Mouse (Mus musculus) spleen, postnatal 4 days (tissue): ENCODE data around the gene Fbxo2.
"Not testable (repeated sequence)": the region's sequence is repeated elsewhere in the genome, so short reads cannot be mapped to it uniquely, and the experiment has no call there.

ENCODE experiments used
- DNase-seq, 2 experiments: peaks; one replicate each; pipeline ENCODE4 v3.0.0; 2022; ENCODE audit warnings: low spot score in 2 of 2

The Fbxo2 gene

GRCm38 (mm10) chr4:148160436-148161390 is at the start of gene Fbxo2, which contains the start of gene Fbxo44:
Gene Fbxo2 (plus strand): TSS chr4:148160621.
Gene Fbxo44 (minus strand): TSS chr4:148160482.
- no peak for DNase-seq

GRCm38 (mm10) chr4:148112519-148112918 is 47.9 kb upstream of the Fbxo2 start:
- no peak for DNase-seq

GRCm38 (mm10) chr4:148114758-148115391 is 45.5 kb upstream of the Fbxo2 start:
- peak; percentile 75 to 90 for DNase-seq

- DNase-seq = no peak
Observed at GRCm38 (mm10) chr4:148115467-148115866, 45.0 kb upstream of the Fbxo2 start.

- no peak for DNase-seq
Observed at GRCm38 (mm10) chr4:148116657-148117056, 43.8 kb upstream of the Fbxo2 start.

- no peak for DNase-seq
Observed at GRCm38 (mm10) chr4:148117392-148117791, 43.0 kb upstream of the Fbxo2 start.

- DNase-seq = not testable (repeated sequence)
Observed at GRCm38 (mm10) chr4:148119578-148119977, 40.8 kb upstream of the Fbxo2 start.

- DNase-seq = no peak
Observed at GRCm38 (mm10) chr4:148120555-148120954, 39.9 kb upstream of the Fbxo2 start.

- DNase-seq = no peak
Observed at GRCm38 (mm10) chr4:148121362-148121761, 39.1 kb upstream of the Fbxo2 start.

GRCm38 (mm10) chr4:148121982-148122693 is 38.3 kb upstream of the Fbxo2 start:
- no peak for DNase-seq

GRCm38 (mm10) chr4:148122694-148123066 is 37.7 kb upstream of the Fbxo2 start:
- no peak for DNase-seq

GRCm38 (mm10) chr4:148128241-148128640 is 32.2 kb upstream of the Fbxo2 start:
- DNase-seq = no peak

GRCm38 (mm10) chr4:148128672-148129071 is 31.7 kb upstream of the Fbxo2 start:
- DNase-seq = no peak

- no peak for DNase-seq
Observed at GRCm38 (mm10) chr4:148130133-148130532, 30.3 kb upstream of the Fbxo2 start, which contains the start of gene Mad2l2. Gene Mad2l2 (plus strand): TSS chr4:148130384.

GRCm38 (mm10) chr4:148130561-148131413 is 29.6 kb upstream of the Fbxo2 start, which contains the start of gene Draxin:
Gene Draxin (minus strand): TSS chr4:148130698.
- no peak for DNase-seq

GRCm38 (mm10) chr4:148131497-148132081 is 28.8 kb upstream of the Fbxo2 start:
- no peak for DNase-seq

- no peak for DNase-seq
Observed at GRCm38 (mm10) chr4:148134988-148135387, 25.4 kb upstream of the Fbxo2 start.

- DNase-seq = no peak
Observed at GRCm38 (mm10) chr4:148137503-148137902, 22.9 kb upstream of the Fbxo2 start.

- DNase-seq = no peak
Observed at GRCm38 (mm10) chr4:148139767-148140097, 20.7 kb upstream of the Fbxo2 start.

- DNase-seq = peak; percentile 92 to 96
Observed at GRCm38 (mm10) chr4:148140098-148141011, 20.1 kb upstream of the Fbxo2 start.
